Mouse (Mus musculus): ENCODE measurements around the gene Prr13.

- TF ChIP-seq CTCF (IDR thresholded peaks at IDR 0.05; ENCODE audit: low read depth, low read length) (no peak), GATA1 (IDR thresholded peaks at IDR 0.05; ENCODE audit: borderline replicate concordance, low read length) (no peak), GATA2 (IDR thresholded peaks at IDR 0.05; ENCODE audit: borderline replicate concordance, low read depth, low read length) (no peak), POLR2AphosphoS5 (IDR thresholded peaks at IDR 0.05; ENCODE audit: insufficient replicate concordance, low read depth, low read length) (no peak), TAL1 (conservative IDR thresholded peaks at IDR 0.05; ENCODE audit: low read depth, low read length) (no peak)
Observed at GRCm38 (mm10) chr15:102433173-102433572, 25.7 kb upstream of the Prr13 start.
